Mouse (Mus musculus): ENCODE results near the gene Chl1. TPM values are rescaled to one million over a fixed set of nuclear protein-coding genes. Genes with fewer than 3 reads are reported as not detected.

The Chl1 gene
- 3.1 and 3.3 TPM in 2 replicates for polyA plus RNA-seq (2015; fragmentation: Nextera tagmentation; extraction: Ambion mirVana)

GRCm38 (mm10) chr6:103510392-103511289, at the start of gene Chl1:
Chl1 (plus strand) TSS chr6:103510586.
- TF ChIP-seq CTCF (IDR thresholded peaks at IDR 0.05; ENCODE audit: low read depth): no peak
- H3K27me3 ChIP-seq (replicated peaks; ENCODE audit: control insufficient read depth, insufficient read depth, low read length): peaks cover 19% of the 10 kb centered on the region
- 3% methylated on average over 25 of the region's 25 CpGs for WGBS
- H3K4me3 ChIP-seq (ENCODE audit: low read depth, low read length): peak within 1 kb of the TSS; percentile 16
- H3K9ac ChIP-seq (ENCODE audit: low read depth, low read length): no peak within 1 kb of the TSS
- H3K9me3 ChIP-seq (ENCODE audit: control insufficient read depth): no peaks in the 10 kb centered on the region
- no peak for ATAC-seq
- no peaks in the 10 kb centered on the region for H3K36me3 ChIP-seq (ENCODE audit: control insufficient read depth, insufficient read depth)
- no peaks in the 10 kb centered on the region for H3K4me1 ChIP-seq (replicated peaks; ENCODE audit: control insufficient read depth, insufficient read depth, low read length)
- no peak within 1 kb of the TSS for H3K27ac ChIP-seq (ENCODE audit: low read depth, low read length)
- peak within 1 kb of the TSS; percentile 50 for H3K4me2 ChIP-seq (replicated peaks; ENCODE audit: low read depth)

GRCm38 (mm10) chr6:103465479-103466080, 44.8 kb upstream of the Chl1 start:
- no peaks in the 10 kb centered on the region for H3K27me3 ChIP-seq (replicated peaks; ENCODE audit: control insufficient read depth, insufficient read depth, low read length)
- no peak for TF ChIP-seq CTCF (IDR thresholded peaks at IDR 0.05; ENCODE audit: low read depth)
- ATAC-seq: no peak
- no peaks in the 10 kb centered on the region for H3K36me3 ChIP-seq (ENCODE audit: control insufficient read depth, insufficient read depth)
- no peak overlapping the region for H3K4me3 ChIP-seq (ENCODE audit: low read depth, low read length)
- H3K4me2 ChIP-seq (replicated peaks; ENCODE audit: low read depth): no peak overlapping the region
- no peak overlapping the region for H3K9ac ChIP-seq (ENCODE audit: low read depth, low read length)
- H3K27ac ChIP-seq (ENCODE audit: low read depth, low read length): no peak overlapping the region
- H3K4me1 ChIP-seq (replicated peaks; ENCODE audit: control insufficient read depth, insufficient read depth, low read length): no peaks in the 10 kb centered on the region
- WGBS: 68% methylated on average over 5 of the region's 5 CpGs
- H3K9me3 ChIP-seq (ENCODE audit: control insufficient read depth): no peaks in the 10 kb centered on the region

- no peak for TF ChIP-seq CTCF (IDR thresholded peaks at IDR 0.05; ENCODE audit: low read depth)
- Histone ChIP-seq H3K9ac (ENCODE audit: low read depth, low read length) (no peak overlapping the region), H3K4me3 (ENCODE audit: low read depth, low read length) (no peak overlapping the region), H3K27me3 (replicated peaks; ENCODE audit: control insufficient read depth, insufficient read depth, low read length) (no peaks in the 10 kb centered on the region), H3K4me2 (replicated peaks; ENCODE audit: low read depth) (no peak overlapping the region), H3K27ac (ENCODE audit: low read depth, low read length) (no peak overlapping the region), H3K9me3 (ENCODE audit: control insufficient read depth) (no peaks in the 10 kb centered on the region), H3K4me1 (replicated peaks; ENCODE audit: control insufficient read depth, insufficient read depth, low read length) (no peaks in the 10 kb centered on the region), H3K36me3 (ENCODE audit: control insufficient read depth, insufficient read depth) (no peaks in the 10 kb centered on the region)
- WGBS: 48% methylated on average over 5 of the region's 5 CpGs
- no peak for ATAC-seq
Measured at GRCm38 (mm10) chr6:103473316-103473715, 37.1 kb upstream of the Chl1 start.

GRCm38 (mm10) chr6:103487199-103487598, 23.2 kb upstream of the Chl1 start:
- ATAC-seq: no peak
- WGBS: 77% methylated on average over 1 of the region's 1 CpGs

GRCm38 (mm10) chr6:103498404-103498803, 12.0 kb upstream of the Chl1 start:
- no peak for ATAC-seq
- no peak overlapping the region for H3K4me3 ChIP-seq (ENCODE audit: low read depth, low read length)
- WGBS: 55% methylated on average over 4 of the region's 4 CpGs
- no peak overlapping the region for H3K27ac ChIP-seq (ENCODE audit: low read depth, low read length)
- no peaks in the 10 kb centered on the region for H3K4me1 ChIP-seq (replicated peaks; ENCODE audit: control insufficient read depth, insufficient read depth, low read length)
- TF ChIP-seq CTCF (IDR thresholded peaks at IDR 0.05; ENCODE audit: low read depth): no peak
- no peaks in the 10 kb centered on the region for H3K27me3 ChIP-seq (replicated peaks; ENCODE audit: control insufficient read depth, insufficient read depth, low read length)
- H3K9ac ChIP-seq (ENCODE audit: low read depth, low read length): no peak overlapping the region
- no peak overlapping the region for H3K4me2 ChIP-seq (replicated peaks; ENCODE audit: low read depth)
- no peaks in the 10 kb centered on the region for H3K9me3 ChIP-seq (ENCODE audit: control insufficient read depth)
- no peaks in the 10 kb centered on the region for H3K36me3 ChIP-seq (ENCODE audit: control insufficient read depth, insufficient read depth)

More at GRCm38 (mm10) chr6:103487199-103487598, 23.2 kb upstream of the Chl1 start:
- Histone ChIP-seq H3K9me3 (ENCODE audit: control insufficient read depth) (no peaks in the 10 kb centered on the region), H3K4me2 (replicated peaks; ENCODE audit: low read depth) (no peak overlapping the region), H3K4me1 (replicated peaks; ENCODE audit: control insufficient read depth, insufficient read depth, low read length) (no peaks in the 10 kb centered on the region), H3K36me3 (ENCODE audit: control insufficient read depth, insufficient read depth) (no peaks in the 10 kb centered on the region), H3K4me3 (ENCODE audit: low read depth, low read length) (no peak overlapping the region), H3K27me3 (replicated peaks; ENCODE audit: control insufficient read depth, insufficient read depth, low read length) (no peaks in the 10 kb centered on the region), H3K9ac (ENCODE audit: low read depth, low read length) (no peak overlapping the region), H3K27ac (ENCODE audit: low read depth, low read length) (no peak overlapping the region)
- TF ChIP-seq CTCF (IDR thresholded peaks at IDR 0.05; ENCODE audit: low read depth): no peak

- no peak for TF ChIP-seq CTCF (IDR thresholded peaks at IDR 0.05; ENCODE audit: low read depth)
- Histone ChIP-seq H3K27me3 (replicated peaks; ENCODE audit: control insufficient read depth, insufficient read depth, low read length) (no peaks in the 10 kb centered on the region), H3K9me3 (ENCODE audit: control insufficient read depth) (no peaks in the 10 kb centered on the region), H3K4me3 (ENCODE audit: low read depth, low read length) (no peak overlapping the region), H3K36me3 (ENCODE audit: control insufficient read depth, insufficient read depth) (no peaks in the 10 kb centered on the region), H3K4me2 (replicated peaks; ENCODE audit: low read depth) (no peak overlapping the region), H3K27ac (ENCODE audit: low read depth, low read length) (no peak overlapping the region), H3K9ac (ENCODE audit: low read depth, low read length) (no peak overlapping the region), H3K4me1 (replicated peaks; ENCODE audit: control insufficient read depth, insufficient read depth, low read length) (no peaks in the 10 kb centered on the region)
- WGBS: 40% methylated on average over 3 of the region's 3 CpGs
- ATAC-seq: no peak
Measured at GRCm38 (mm10) chr6:103504065-103504464, 6.3 kb upstream of the Chl1 start.

Data from intestine, postnatal 0 days (tissue).